Mouse (Mus musculus) testis, adult 2 months (tissue): ENCODE data around the gene Specc1. TPM values are rescaled to one million over a fixed set of nuclear protein-coding genes. Genes with fewer than 3 reads are reported as not detected.

Source experiments
- H3K27ac ChIP-seq: fragments of 200-500 bp; 2 replicates; pipeline ENCODE4 v1.5.1; 2012; ENCODE audit warnings: low read depth, low read length; ENCODE audit not compliant: control insufficient read depth, insufficient read depth
- H3K27me3 ChIP-seq: fragments of 200-500 bp; 2 replicates; pipeline ENCODE4 v1.6.1; 2012; ENCODE audit warnings: mild to moderate bottlenecking, low read length, moderate library complexity; ENCODE audit not compliant: control insufficient read depth, insufficient read depth
- H3K36me3 ChIP-seq: fragments of 200-500 bp; 2 replicates; pipeline ENCODE4 v1.6.1; 2012; ENCODE audit warnings: mild to moderate bottlenecking, low read length; ENCODE audit not compliant: control insufficient read depth, insufficient read depth
- H3K4me1 ChIP-seq: fragments of 200-500 bp; 2 replicates; pipeline ENCODE4 v1.6.1; 2012; ENCODE audit warnings: low read length; ENCODE audit not compliant: control insufficient read depth, insufficient read depth
- H3K4me3 ChIP-seq: fragments of 200-500 bp; 2 replicates; pipeline ENCODE4 v1.5.1; 2012; ENCODE audit warnings: low read depth, mild to moderate bottlenecking, low read length, moderate library complexity, mixed read lengths; ENCODE audit not compliant: control insufficient read depth
- CTCF ChIP-seq: fragments of 200-500 bp; IDR thresholded peaks from 2 replicates; pipeline ENCODE4 v1.5.1; 2012; ENCODE audit warnings: low read depth, mild to moderate bottlenecking, inconsistent platforms, low read length, moderate library complexity; ENCODE audit not compliant: control insufficient read depth, insufficient read depth, insufficient replicate concordance
- POLR2A ChIP-seq: fragments of 200-500 bp; IDR thresholded peaks from 2 replicates; pipeline ENCODE4 v1.6.1; 2012; ENCODE audit warnings: low read depth, mild to moderate bottlenecking, inconsistent platforms, low read length, moderate library complexity; ENCODE audit not compliant: control insufficient read depth
- polyA plus RNA-seq: library from polyadenylated mRNA; depleted of rRNA; stranded (reverse); fragments of >200 nt; gene quantifications from 2 replicates; pipeline ENCODE4 v1.2.3, GENCODE M21; 2012

Gene Specc1
- polyA plus RNA-seq, 1 experiment: 10.0 TPM

DNA sequence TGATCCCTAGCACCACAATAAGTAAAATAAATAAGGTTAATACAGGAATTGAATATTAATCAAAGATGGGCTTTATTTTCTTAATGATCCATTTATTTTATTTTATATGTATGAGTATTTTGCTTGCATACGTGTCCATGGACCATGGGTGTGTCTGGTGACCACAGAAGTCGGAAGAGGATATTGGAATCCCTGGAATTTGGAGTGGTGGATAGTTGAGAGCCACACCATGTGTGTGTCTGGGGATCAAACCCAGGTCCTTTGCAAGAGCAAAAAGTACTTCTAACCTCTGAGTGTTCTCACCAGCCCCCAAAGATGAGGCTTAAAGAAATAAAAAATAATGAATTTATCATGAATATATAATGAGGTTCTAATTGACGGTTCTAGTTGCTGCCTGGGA lies 132.1 kb downstream of the Specc1 start:
- no peak overlapping the region for H3K27ac ChIP-seq
- TF ChIP-seq CTCF: no peak
- TF ChIP-seq POLR2A: no peak
- no peaks in the 10 kb centered on the region; the same call in 1 of the 2 replicates for H3K4me1 ChIP-seq

DNA sequence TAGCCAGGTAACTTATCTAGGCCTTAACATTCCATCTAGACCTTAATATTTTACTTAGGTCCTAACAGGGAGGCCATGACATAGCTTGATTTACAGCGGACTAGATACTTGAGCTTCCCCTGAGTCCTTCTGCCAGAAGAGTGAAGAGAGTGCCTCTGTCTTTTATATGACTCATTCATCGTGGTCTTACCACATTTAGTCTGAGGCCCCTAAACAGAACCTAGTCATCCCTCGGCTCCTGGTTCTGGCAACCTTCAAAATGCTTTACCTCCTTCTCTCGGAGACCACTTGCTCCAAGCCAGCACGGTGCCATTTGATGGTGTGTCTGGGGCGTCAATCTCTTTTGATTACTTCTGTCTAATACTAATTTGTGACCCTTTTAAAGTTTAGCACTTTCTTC lies 133.8 kb downstream of the Specc1 start:
- Histone ChIP-seq H3K27ac (no peak overlapping the region), H3K36me3 (no peaks in the 10 kb centered on the region), H3K27me3 (no peaks in the 10 kb centered on the region), H3K4me1 (no peaks in the 10 kb centered on the region; the same call in 1 of the 2 replicates), H3K4me3 (no peak overlapping the region)
- no peak for TF ChIP-seq CTCF
- no peak for TF ChIP-seq POLR2A

More for the DNA sequence above, 132.1 kb downstream of the Specc1 start:
- no peak overlapping the region for H3K4me3 ChIP-seq
- H3K36me3 ChIP-seq: no peaks in the 10 kb centered on the region
- H3K27me3 ChIP-seq: no peaks in the 10 kb centered on the region

DNA sequence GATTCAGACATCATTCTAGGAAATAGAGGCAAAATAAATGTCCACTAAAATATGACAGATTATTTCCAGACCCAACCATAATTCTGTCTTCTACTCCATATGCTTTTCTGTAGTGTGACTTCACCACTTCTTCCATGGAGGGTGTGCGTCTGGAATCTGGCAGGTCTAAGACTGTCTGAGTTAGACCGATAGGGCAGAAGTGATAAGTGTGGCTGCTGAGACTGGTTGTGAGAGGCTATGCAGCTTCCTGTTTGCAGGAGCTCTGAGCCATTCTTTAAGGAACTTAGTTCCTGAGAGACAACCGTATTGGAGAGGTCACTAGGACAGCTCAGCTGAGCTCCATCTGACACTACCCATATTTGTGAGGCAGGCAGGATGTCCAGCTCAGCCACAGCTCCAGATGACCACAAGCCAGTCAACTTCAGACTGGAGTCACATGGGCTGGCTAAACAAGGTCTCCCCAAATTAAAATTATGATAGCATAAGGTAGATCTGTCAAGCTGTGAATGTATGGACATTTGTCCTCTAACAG lies 146.9 kb downstream of the Specc1 start:
- Histone ChIP-seq H3K27me3 (no peaks in the 10 kb centered on the region), H3K4me1 (no peaks in the 10 kb centered on the region), H3K27ac (no peak overlapping the region), H3K36me3 (no peaks in the 10 kb centered on the region), H3K4me3 (no peak overlapping the region)
- no peak for TF ChIP-seq CTCF
- TF ChIP-seq POLR2A: no peak

DNA sequence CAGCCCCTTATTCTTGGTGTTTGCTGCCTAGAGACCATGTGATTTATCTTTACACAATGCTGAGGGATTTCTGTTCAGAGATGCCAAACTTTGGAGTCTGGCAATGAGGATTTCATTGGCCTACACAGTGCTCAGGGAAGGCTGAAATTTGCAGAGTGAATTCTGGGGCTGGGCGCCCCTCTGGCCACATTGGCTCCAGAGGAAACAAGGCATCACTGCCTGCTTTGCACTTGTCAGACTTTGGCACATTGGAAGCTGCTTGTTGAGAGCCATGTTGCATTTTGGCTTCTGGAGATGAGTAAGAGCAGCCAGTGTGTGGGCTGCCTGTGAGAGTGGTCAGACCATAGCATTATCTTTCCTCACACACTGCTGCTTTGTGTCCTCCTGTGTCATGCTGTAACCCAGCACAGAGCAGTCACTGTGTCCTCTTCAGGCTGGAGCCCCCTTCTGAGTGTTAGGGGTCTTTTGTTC lies 149.9 kb downstream of the Specc1 start:
- no peaks in the 10 kb centered on the region for H3K27me3 ChIP-seq
- no peaks in the 10 kb centered on the region for H3K4me1 ChIP-seq
- no peak overlapping the region for H3K27ac ChIP-seq
- H3K36me3 ChIP-seq: no peaks in the 10 kb centered on the region
- no peak for TF ChIP-seq POLR2A
- TF ChIP-seq CTCF: no peak
- H3K4me3 ChIP-seq: no peak overlapping the region

DNA sequence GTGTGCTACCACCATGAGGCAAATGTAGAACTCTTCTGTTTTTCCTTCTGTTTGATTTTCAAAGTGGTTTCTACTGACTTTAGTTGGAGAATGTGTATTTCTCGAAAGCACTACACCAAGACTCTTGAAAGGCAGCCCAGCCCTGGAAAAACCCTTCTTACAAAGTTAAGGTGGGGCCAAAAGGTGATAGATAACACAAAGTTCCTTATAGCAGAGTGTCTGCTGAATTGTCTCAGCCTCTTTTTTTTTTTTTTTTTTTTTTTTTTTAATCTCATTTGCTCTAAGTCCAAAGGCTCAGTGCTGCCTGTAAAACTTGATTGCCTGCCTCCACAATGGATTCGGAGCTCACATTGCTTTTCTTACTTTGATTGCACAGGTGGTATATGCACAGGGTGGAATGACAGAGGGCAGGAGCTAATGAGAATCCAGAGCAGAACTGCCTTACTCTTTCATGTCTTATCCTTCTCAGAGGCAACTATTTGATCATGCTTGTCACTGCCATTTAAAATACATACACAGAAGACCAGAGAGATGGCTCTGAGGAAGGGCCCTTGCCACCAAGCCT lies 150.8 kb downstream of the Specc1 start:
- no peak overlapping the region for H3K27ac ChIP-seq
- TF ChIP-seq CTCF: no peak
- TF ChIP-seq POLR2A: no peak
- no peaks in the 10 kb centered on the region for H3K27me3 ChIP-seq
- no peak overlapping the region for H3K4me3 ChIP-seq
- no peaks in the 10 kb centered on the region for H3K4me1 ChIP-seq
- no peaks in the 10 kb centered on the region for H3K36me3 ChIP-seq

DNA sequence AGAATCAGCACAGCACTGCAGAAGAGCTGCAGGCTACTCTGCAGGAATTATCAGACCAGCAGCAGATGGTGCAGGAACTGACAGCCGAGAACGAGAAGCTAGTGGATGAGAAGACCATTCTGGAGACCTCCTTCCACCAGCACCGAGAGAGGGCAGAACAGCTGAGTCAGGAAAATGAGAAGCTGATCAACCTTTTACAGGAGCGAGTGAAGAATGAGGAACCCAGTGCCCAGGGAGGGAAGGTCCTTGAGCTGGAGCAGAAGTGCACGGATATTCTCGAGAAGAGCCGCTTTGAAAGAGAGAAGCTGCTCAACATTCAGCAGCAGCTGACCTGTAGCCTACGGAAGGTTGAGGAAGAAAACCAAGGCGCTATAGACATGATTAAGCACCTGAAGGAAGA lies 162.0 kb downstream of the Specc1 start:
- Histone ChIP-seq H3K4me1 (no peaks in the 10 kb centered on the region), H3K36me3 (no peaks in the 10 kb centered on the region), H3K27me3 (no peaks in the 10 kb centered on the region), H3K4me3 (no peak overlapping the region), H3K27ac (no peak overlapping the region)
- TF ChIP-seq CTCF: no peak

DNA sequence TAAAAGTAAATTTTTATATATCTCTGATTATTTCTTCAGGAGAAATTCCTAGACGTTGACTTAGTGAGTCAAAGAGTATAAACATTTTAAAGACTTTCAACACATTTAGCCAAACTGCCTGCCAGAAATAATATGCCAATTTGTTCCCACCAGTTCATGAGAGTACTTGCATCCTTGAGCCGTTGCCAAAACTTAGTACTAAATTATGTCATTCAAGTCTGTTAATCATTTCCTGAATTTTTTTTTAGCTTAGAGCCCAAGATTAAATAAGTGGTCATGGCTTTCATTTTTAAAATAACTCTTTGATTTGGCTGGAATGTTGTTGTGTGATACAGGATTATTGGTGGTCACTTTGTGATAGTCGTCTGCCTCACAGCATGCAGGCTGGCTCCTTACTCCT lies 163.3 kb downstream of the Specc1 start:
- no peak overlapping the region for H3K27ac ChIP-seq

More for the DNA sequence above, 163.3 kb downstream of the Specc1 start:
- no peak for TF ChIP-seq CTCF
- TF ChIP-seq POLR2A: no peak
- H3K27me3 ChIP-seq: no peaks in the 10 kb centered on the region
- no peaks in the 10 kb centered on the region for H3K36me3 ChIP-seq
- no peak overlapping the region for H3K4me3 ChIP-seq
- no peaks in the 10 kb centered on the region for H3K4me1 ChIP-seq
